Mouse (Mus musculus) lung, adult 2 months (tissue): ENCODE measurements around the gene Hcn3.

ENCODE experiments used
- CTCF ChIP-seq: fragments of 200-500 bp; IDR thresholded peaks from 2 replicates; pipeline ENCODE4 v1.5.1; 2011; ENCODE audit warnings: mild to moderate bottlenecking, low read length, control low read depth; ENCODE audit not compliant: insufficient read depth
- POLR2A ChIP-seq: fragments of 200-500 bp; IDR thresholded peaks from 2 replicates; pipeline ENCODE4 v1.6.1; 2011; ENCODE audit warnings: low read depth, mild to moderate bottlenecking, control low read depth, low read length, borderline replicate concordance; ENCODE audit errors: extremely low read depth

GRCm38 (mm10) chr3:89159211-89159610 is 785 bp downstream of the Hcn3 start:
- TF ChIP-seq CTCF (no peak), POLR2A (no peak)
